Mouse (Mus musculus) C2C12 (cell line): ENCODE measurements around the gene Foxc2. TPM values are rescaled to one million over a fixed set of nuclear protein-coding genes. Genes with fewer than 3 reads are reported as not detected.

Experiments
- H3K27me3 ChIP-seq: one replicate; pipeline ENCODE4 v1.6.1; 2011; ENCODE audit not compliant: control insufficient read depth, insufficient read depth, insufficient read length
- H3K36me3 ChIP-seq: one replicate; pipeline ENCODE4 v1.6.1; 2011; ENCODE audit not compliant: control insufficient read depth, insufficient read depth
- H3K4me3 ChIP-seq: one replicate; pipeline ENCODE4 v1.5.1; 2011; ENCODE audit warnings: mild to moderate bottlenecking, control low read depth; ENCODE audit not compliant: poor library complexity, insufficient read depth, severe bottlenecking
- H3K79me2 ChIP-seq: one replicate; pipeline ENCODE4 v1.6.1; 2011; ENCODE audit not compliant: control insufficient read depth, insufficient read depth
- H3K79me3 ChIP-seq: one replicate; pipeline ENCODE4 v1.6.1; 2011; ENCODE audit warnings: low read depth, control low read depth
- H3ac ChIP-seq: one replicate; pipeline ENCODE3; 2011; ENCODE audit warnings: low read depth; ENCODE audit not compliant: control insufficient read depth, insufficient read length
- CEBPB ChIP-seq: IDR thresholded peaks from one replicate; pipeline ENCODE4 v1.6.1; 2011; ENCODE audit warnings: low read depth, mild to moderate bottlenecking, control low read depth, moderate library complexity
- CTCF ChIP-seq: IDR thresholded peaks from one replicate; pipeline ENCODE4 v1.5.1; 2011; ENCODE audit not compliant: control insufficient read depth, insufficient read depth, insufficient read length
- FOSL1 ChIP-seq: IDR thresholded peaks from one replicate; pipeline ENCODE4 v1.8.0; 2011; ENCODE audit warnings: mild to moderate bottlenecking, low read length; ENCODE audit not compliant: poor library complexity, insufficient read depth, severe bottlenecking
- MAX ChIP-seq: IDR thresholded peaks from one replicate; pipeline ENCODE4 v1.6.1; 2011; ENCODE audit warnings: mild to moderate bottlenecking, control low read depth
- MYOD1 ChIP-seq: IDR thresholded peaks from one replicate; pipeline ENCODE4 v1.6.1; 2011; ENCODE audit warnings: low read depth; ENCODE audit not compliant: control insufficient read depth, insufficient read length
- MYOG ChIP-seq: IDR thresholded peaks from one replicate; pipeline ENCODE4 v1.6.1; 2011; ENCODE audit not compliant: control insufficient read depth, insufficient read length; ENCODE audit errors: extremely low read depth
- USF1 ChIP-seq: IDR thresholded peaks from one replicate; pipeline ENCODE4 v1.6.1; 2011; ENCODE audit warnings: low read depth, mild to moderate bottlenecking, control low read depth, moderate library complexity
- polyA plus RNA-seq: library from polyadenylated mRNA; unstranded; fragments of >200 nt; fragmentation: generic; extraction: Trizol; gene quantifications from one replicate; pipeline ENCODE4 v1.2.1, GENCODE M21; 2012; ENCODE audit warnings: missing spikeins

Foxc2 gene
- polyA plus RNA-seq, 1 experiment, result 22.9 TPM

- H3K79me3 ChIP-seq, result peaks cover 47% of the 10 kb centered on the region
- H3ac ChIP-seq, result peak overlapping the region; percentile 64
- peaks cover 21% of the 10 kb centered on the region for H3K36me3 ChIP-seq
- no peaks in the 10 kb centered on the region for H3K27me3 ChIP-seq
- peaks cover 82% of the 10 kb centered on the region for H3K79me2 ChIP-seq
- TF ChIP-seq FOSL1 (no peak), MYOG (no peak), USF1 (no peak), CEBPB (no peak), MAX (no peak), CTCF (no peak), MYOD1 (no peak)
- H3K4me3 ChIP-seq, result peak overlapping the region; percentile 68
These were observed 4.8 kb downstream of the Foxc2 start for GRCm38 (mm10) chr8:121120456-121121419.

- Histone ChIP-seq H3K27me3 (no peaks in the 10 kb centered on the region), H3ac (no peak overlapping the region), H3K79me3 (peaks cover 47% of the 10 kb centered on the region), H3K4me3 (no peak overlapping the region), H3K79me2 (peaks cover 85% of the 10 kb centered on the region), H3K36me3 (peaks cover 21% of the 10 kb centered on the region)
- TF ChIP-seq FOSL1 (no peak), MYOG (no peak), MYOD1 (no peak), USF1 (no peak), CEBPB (no peak), CTCF (no peak), MAX (no peak)
These were observed 5.7 kb downstream of the Foxc2 start for GRCm38 (mm10) chr8:121121704-121122103.

- H3K79me3 ChIP-seq, result peaks cover 44% of the 10 kb centered on the region
- no peak for TF ChIP-seq CEBPB
- no peak for TF ChIP-seq CTCF
- no peak for TF ChIP-seq MYOG
- no peak for TF ChIP-seq FOSL1
- TF ChIP-seq MYOD1, result no peak
- TF ChIP-seq MAX, result no peak
- TF ChIP-seq USF1, result no peak
- H3K36me3 ChIP-seq, result peaks cover 21% of the 10 kb centered on the region
- H3ac ChIP-seq, result no peak overlapping the region
- H3K79me2 ChIP-seq, result peaks cover 78% of the 10 kb centered on the region
- H3K27me3 ChIP-seq, result no peaks in the 10 kb centered on the region
- no peak overlapping the region for H3K4me3 ChIP-seq
These were observed 6.4 kb downstream of the Foxc2 start for GRCm38 (mm10) chr8:121122368-121122767.

GRCm38 (mm10) chr8:121123113-121123512 is 7.1 kb downstream of the Foxc2 start:
- Histone ChIP-seq H3K27me3 (no peaks in the 10 kb centered on the region), H3K4me3 (no peak overlapping the region), H3K79me2 (peaks cover 71% of the 10 kb centered on the region), H3K79me3 (peaks cover 39% of the 10 kb centered on the region), H3K36me3 (peaks cover 21% of the 10 kb centered on the region), H3ac (no peak overlapping the region)
- TF ChIP-seq MYOG (no peak), CEBPB (no peak), USF1 (no peak), FOSL1 (no peak), CTCF (no peak), MYOD1 (no peak), MAX (no peak)

GRCm38 (mm10) chr8:121124547-121125239 is 8.7 kb downstream of the Foxc2 start:
- H3K79me3 ChIP-seq, result peaks cover 23% of the 10 kb centered on the region
- peak; percentile 21 for TF ChIP-seq MAX
- no peak for TF ChIP-seq CTCF
- TF ChIP-seq USF1, result no peak
- no peak for TF ChIP-seq MYOG
- no peak for TF ChIP-seq MYOD1
- no peak for TF ChIP-seq CEBPB
- peaks cover 26% of the 10 kb centered on the region for H3K36me3 ChIP-seq
- H3ac ChIP-seq, result peak overlapping the region; percentile 65
- peaks cover 55% of the 10 kb centered on the region for H3K79me2 ChIP-seq
- H3K27me3 ChIP-seq, result no peaks in the 10 kb centered on the region
- H3K4me3 ChIP-seq, result peak overlapping the region; percentile 26
